Mouse (Mus musculus): ENCODE measurements at regions not wholly inside any gene's neighbourhood (a gene's known extent, or its start where the extent isn't known, plus 50 kb on each side); places are given as distances from the start of the nearest gene placed in this dataset.

DNA sequence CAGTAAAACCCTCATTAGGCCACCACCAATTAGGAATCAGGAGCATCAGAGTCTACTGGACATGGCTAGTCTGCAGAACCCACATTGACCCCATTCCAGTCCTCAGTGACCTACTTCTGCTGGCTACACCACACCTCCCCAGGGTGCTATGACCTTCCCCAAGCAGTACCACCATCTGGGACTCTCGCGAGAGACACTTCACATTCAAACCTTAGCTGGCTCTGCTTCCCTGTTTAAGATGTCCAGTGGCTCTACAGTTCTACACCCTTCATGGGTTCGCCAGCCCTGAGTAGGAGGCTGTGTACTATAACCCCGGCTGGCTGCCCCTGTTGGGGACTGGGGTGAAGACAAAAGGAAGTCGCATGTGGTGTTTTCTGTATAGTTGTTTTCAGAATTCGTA lies 174.4 kb upstream of the Cops8 start:
- 78% methylated on average over 6 of the region's 6 CpGs for WGBS
- no peak overlapping the region for H3K4me3 ChIP-seq (replicated peaks; ENCODE audit: control insufficient read depth, low read depth, low read length)
- TF ChIP-seq CTCF (IDR thresholded peaks at IDR 0.05; ENCODE audit: control insufficient read depth, insufficient read depth, low read length) (no peak), POLR2A (IDR thresholded peaks at IDR 0.05; ENCODE audit: borderline replicate concordance, control insufficient read depth, low read depth, low read length) (no peak)
- H3K27ac ChIP-seq (ENCODE audit: control insufficient read depth, insufficient read depth, low read depth, low read length, poor library complexity): no peak overlapping the region
- no peaks in the 10 kb centered on the region for H3K4me1 ChIP-seq (ENCODE audit: control insufficient read depth, insufficient read depth, low read length)

DNA sequence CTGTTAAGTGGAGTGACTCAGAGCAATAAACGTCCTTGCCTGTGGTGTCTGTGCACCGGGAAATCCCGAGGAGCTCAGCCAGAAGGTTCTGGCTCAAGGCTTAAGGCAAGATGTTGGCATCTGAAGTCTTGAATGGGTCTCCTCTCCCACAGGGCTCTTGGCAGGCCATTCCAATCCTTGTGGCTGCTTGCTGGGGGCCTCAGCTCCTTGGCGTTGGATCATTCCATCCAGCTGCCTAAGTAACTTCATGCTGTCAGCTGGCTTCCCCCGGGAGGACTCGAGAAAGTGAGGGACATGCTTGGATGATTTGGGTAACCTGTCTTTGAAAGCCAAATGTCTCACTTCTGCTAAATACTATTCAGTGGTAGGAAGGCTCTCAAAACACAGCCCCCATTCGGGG lies 174.0 kb upstream of the Cops8 start:
- TF ChIP-seq CTCF (IDR thresholded peaks at IDR 0.05; ENCODE audit: control insufficient read depth, insufficient read depth, low read length) (no peak), POLR2A (IDR thresholded peaks at IDR 0.05; ENCODE audit: borderline replicate concordance, control insufficient read depth, low read depth, low read length) (no peak)
- WGBS: 80% methylated on average over 7 of the region's 7 CpGs
- no peak overlapping the region for H3K4me3 ChIP-seq (replicated peaks; ENCODE audit: control insufficient read depth, low read depth, low read length)

DNA sequence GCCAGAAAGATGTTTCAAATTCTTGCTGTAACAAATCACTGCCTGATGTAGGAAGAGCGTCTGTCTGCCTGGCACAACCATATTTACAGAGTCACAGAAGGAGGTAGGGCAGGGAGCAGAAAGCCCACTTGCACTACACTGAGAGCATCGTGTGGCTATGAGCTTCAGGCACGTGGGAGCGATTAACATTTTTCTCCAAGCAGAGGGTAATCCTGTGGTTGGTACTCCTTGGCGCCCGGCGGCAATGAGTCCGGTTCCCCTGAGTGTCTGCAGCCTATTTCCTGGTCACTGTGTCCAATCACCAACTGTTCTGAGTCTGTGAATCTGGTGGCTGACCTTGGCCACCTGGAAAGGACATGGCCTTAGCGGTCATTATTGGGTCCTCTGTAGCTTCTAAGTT lies 172.3 kb upstream of the Cops8 start:
- WGBS: 90% methylated on average over 9 of the region's 9 CpGs
- H3K4me3 ChIP-seq (replicated peaks; ENCODE audit: control insufficient read depth, low read depth, low read length): no peak overlapping the region
- H3K27ac ChIP-seq (ENCODE audit: control insufficient read depth, insufficient read depth, low read depth, low read length, poor library complexity): no peak overlapping the region
- no peak for TF ChIP-seq POLR2A (IDR thresholded peaks at IDR 0.05; ENCODE audit: borderline replicate concordance, control insufficient read depth, low read depth, low read length)
- no peaks in the 10 kb centered on the region for H3K4me1 ChIP-seq (ENCODE audit: control insufficient read depth, insufficient read depth, low read length)

More for the DNA sequence above, 174.0 kb upstream of the Cops8 start:
- no peak overlapping the region for H3K27ac ChIP-seq (ENCODE audit: control insufficient read depth, insufficient read depth, low read depth, low read length, poor library complexity)
- no peaks in the 10 kb centered on the region for H3K4me1 ChIP-seq (ENCODE audit: control insufficient read depth, insufficient read depth, low read length)

DNA sequence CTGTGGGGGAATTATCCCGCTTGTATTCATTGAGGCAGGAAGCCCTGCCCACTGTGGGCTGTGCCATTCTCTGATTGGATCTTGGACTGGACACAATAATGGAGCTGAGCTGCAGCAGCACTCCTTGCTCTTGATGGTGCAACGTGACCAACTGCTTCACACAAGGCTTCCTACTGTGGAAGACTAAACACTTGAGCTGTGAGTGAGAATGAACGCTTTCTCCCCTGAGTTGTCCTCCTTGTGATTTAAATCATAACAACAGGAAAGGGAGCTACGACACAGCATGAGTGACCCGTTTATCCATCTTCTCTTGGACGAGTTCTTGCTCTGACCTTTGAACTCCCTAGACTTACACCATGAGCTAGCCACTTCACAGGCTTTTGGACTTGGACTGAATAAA lies 171.0 kb upstream of the Cops8 start:
- TF ChIP-seq POLR2A (IDR thresholded peaks at IDR 0.05; ENCODE audit: borderline replicate concordance, control insufficient read depth, low read depth, low read length) (no peak), CTCF (IDR thresholded peaks at IDR 0.05; ENCODE audit: control insufficient read depth, insufficient read depth, low read length) (no peak)
- Histone ChIP-seq H3K4me3 (replicated peaks; ENCODE audit: control insufficient read depth, low read depth, low read length) (no peak overlapping the region), H3K27ac (ENCODE audit: control insufficient read depth, insufficient read depth, low read depth, low read length, poor library complexity) (no peak overlapping the region), H3K4me1 (ENCODE audit: control insufficient read depth, insufficient read depth, low read length) (no peaks in the 10 kb centered on the region)
- 69% methylated on average over 6 of the region's 6 CpGs for WGBS

DNA sequence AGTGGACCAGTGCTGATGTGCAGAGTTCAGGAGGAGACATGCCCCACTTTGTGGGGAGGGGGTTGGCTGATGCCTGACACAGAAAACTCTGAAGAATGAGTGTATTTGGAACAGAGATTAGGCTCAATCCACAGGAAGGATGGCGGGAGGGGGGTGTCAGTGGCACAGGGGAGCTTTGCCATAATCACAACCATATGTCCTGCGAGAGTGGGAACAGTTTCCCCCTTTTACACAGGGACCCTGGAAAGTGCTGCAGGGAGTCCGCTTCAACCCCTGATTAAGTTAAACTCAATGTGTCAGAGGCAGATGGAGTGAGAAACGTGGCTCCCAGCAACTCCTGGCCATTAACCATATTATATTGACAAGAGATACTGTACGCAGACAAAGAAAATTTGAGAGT lies 168.9 kb upstream of the Cops8 start:
- TF ChIP-seq CTCF (IDR thresholded peaks at IDR 0.05; ENCODE audit: control insufficient read depth, insufficient read depth, low read length) (no peak), POLR2A (IDR thresholded peaks at IDR 0.05; ENCODE audit: borderline replicate concordance, control insufficient read depth, low read depth, low read length) (no peak)
- H3K27ac ChIP-seq (ENCODE audit: control insufficient read depth, insufficient read depth, low read depth, low read length, poor library complexity): no peak overlapping the region

GRCm38 (mm10) chr1:90440638-90441037 lies 162.1 kb upstream of the Cops8 start:
- Histone ChIP-seq H3K4me3 (replicated peaks; ENCODE audit: control insufficient read depth, low read depth, low read length) (no peak overlapping the region), H3K4me1 (ENCODE audit: control insufficient read depth, insufficient read depth, low read length) (no peaks in the 10 kb centered on the region), H3K27ac (ENCODE audit: control insufficient read depth, insufficient read depth, low read depth, low read length, poor library complexity) (no peak overlapping the region)
- 29% methylated on average over 1 of the region's 1 CpGs for WGBS
- TF ChIP-seq POLR2A (IDR thresholded peaks at IDR 0.05; ENCODE audit: borderline replicate concordance, control insufficient read depth, low read depth, low read length) (no peak), CTCF (IDR thresholded peaks at IDR 0.05; ENCODE audit: control insufficient read depth, insufficient read depth, low read length) (no peak)

More for the DNA sequence above, 168.9 kb upstream of the Cops8 start:
- WGBS: 69% methylated on average over 5 of the region's 5 CpGs
- Histone ChIP-seq H3K4me1 (ENCODE audit: control insufficient read depth, insufficient read depth, low read length) (no peaks in the 10 kb centered on the region), H3K4me3 (replicated peaks; ENCODE audit: control insufficient read depth, low read depth, low read length) (no peak overlapping the region)

GRCm38 (mm10) chr1:90441134-90441868 lies 161.5 kb upstream of the Cops8 start:
- no peak overlapping the region for H3K27ac ChIP-seq (ENCODE audit: control insufficient read depth, insufficient read depth, low read depth, low read length, poor library complexity)
- H3K4me1 ChIP-seq (ENCODE audit: control insufficient read depth, insufficient read depth, low read length): no peaks in the 10 kb centered on the region
- no peak overlapping the region for H3K4me3 ChIP-seq (replicated peaks; ENCODE audit: control insufficient read depth, low read depth, low read length)
- no peak for TF ChIP-seq CTCF (IDR thresholded peaks at IDR 0.05; ENCODE audit: control insufficient read depth, insufficient read depth, low read length)
- TF ChIP-seq POLR2A (IDR thresholded peaks at IDR 0.05; ENCODE audit: borderline replicate concordance, control insufficient read depth, low read depth, low read length): no peak
- WGBS: 66% methylated on average over 10 of the region's 10 CpGs

DNA sequence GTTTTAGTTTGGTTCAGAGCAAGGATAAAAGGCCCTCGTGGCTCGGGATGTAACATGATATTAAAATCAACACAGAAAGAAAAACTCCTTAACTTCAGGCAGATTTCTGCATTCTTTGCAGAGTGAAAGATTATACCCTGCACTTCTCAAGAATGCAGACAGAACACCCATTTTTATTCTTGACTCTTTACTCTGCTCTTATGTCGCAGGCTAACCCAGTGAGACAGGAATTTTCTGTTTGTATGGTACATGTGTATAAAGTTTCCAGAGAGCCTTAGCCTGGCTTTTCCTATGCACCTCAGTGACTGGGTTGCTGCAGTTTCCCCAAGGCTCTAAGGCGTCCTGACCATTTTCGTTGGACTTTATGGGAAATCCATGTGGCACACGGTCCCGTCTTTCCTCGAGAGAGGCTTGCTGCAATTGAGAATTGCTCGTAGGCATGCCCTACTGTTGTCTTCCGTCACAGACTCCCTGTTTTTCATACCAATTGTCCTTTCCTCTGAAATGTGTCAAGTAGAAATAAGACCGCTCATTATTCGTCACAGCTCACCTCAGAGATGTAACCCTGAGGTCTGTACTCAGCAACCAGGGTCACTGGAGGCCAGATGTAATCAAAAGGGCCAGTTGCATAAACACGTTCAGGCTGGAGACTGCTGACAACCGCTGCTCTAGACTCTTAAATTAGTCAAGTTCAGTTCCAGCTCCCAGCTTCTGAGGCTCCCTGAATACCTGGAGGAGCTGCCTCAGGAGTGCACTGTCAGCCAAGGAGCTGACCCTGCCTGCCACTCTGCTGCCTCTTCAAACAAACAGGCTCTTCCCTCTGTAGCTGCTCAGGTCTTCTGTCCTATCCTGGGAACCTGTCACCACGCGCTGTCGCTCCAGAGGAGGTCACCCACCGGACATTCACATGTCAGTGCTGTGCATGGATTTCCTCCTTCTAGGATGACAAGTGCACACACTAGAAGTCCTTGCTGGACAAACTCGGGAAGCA lies 160.2 kb upstream of the Cops8 start:
- no peak overlapping the region for H3K27ac ChIP-seq (ENCODE audit: control insufficient read depth, insufficient read depth, low read depth, low read length, poor library complexity)
- TF ChIP-seq POLR2A (IDR thresholded peaks at IDR 0.05; ENCODE audit: borderline replicate concordance, control insufficient read depth, low read depth, low read length): no peak
- TF ChIP-seq CTCF (IDR thresholded peaks at IDR 0.05; ENCODE audit: control insufficient read depth, insufficient read depth, low read length): no peak
- H3K4me1 ChIP-seq (ENCODE audit: control insufficient read depth, insufficient read depth, low read length): no peaks in the 10 kb centered on the region
- WGBS: 74% methylated on average over 19 of the region's 19 CpGs
- H3K4me3 ChIP-seq (replicated peaks; ENCODE audit: control insufficient read depth, low read depth, low read length): no peak overlapping the region
